Mouse (Mus musculus) ES-Bruce4 (cell line): ENCODE measurements around the gene Nanos3. TPM values are rescaled to one million over a fixed set of nuclear protein-coding genes. Genes with fewer than 3 reads are reported as not detected.

Experiments
- H3K27ac ChIP-seq: 2 replicates; pipeline ENCODE4 v1.5.1; 2012; ENCODE audit warnings: low read length, inconsistent platforms; ENCODE audit not compliant: insufficient read depth
- H3K27me3 ChIP-seq: 2 replicates; pipeline ENCODE4 v1.6.1; 2012; ENCODE audit warnings: mild to moderate bottlenecking, low read length, inconsistent platforms; ENCODE audit not compliant: control insufficient read depth, poor library complexity, insufficient read depth, severe bottlenecking
- H3K36me3 ChIP-seq: 2 replicates; pipeline ENCODE4 v1.6.1; 2012; ENCODE audit warnings: inconsistent platforms, mild to moderate bottlenecking, low read length, moderate library complexity; ENCODE audit not compliant: control insufficient read depth, poor library complexity, insufficient read depth, severe bottlenecking
- H3K4me1 ChIP-seq: one replicate; pipeline ENCODE4 v1.8.1; 2011; ENCODE audit warnings: low read length; ENCODE audit not compliant: control insufficient read depth, insufficient read depth
- H3K4me3 ChIP-seq: 2 replicates; pipeline ENCODE4 v1.5.1; 2011; ENCODE audit warnings: low read depth, mild to moderate bottlenecking, low read length
- H3K9ac ChIP-seq: 2 replicates; pipeline ENCODE4 v1.6.1; 2012; ENCODE audit warnings: low read depth, mild to moderate bottlenecking, inconsistent platforms; ENCODE audit not compliant: poor library complexity, severe bottlenecking
- H3K9me3 ChIP-seq: replicated peaks from 2 replicates; pipeline ENCODE4 v1.6.1; 2012; ENCODE audit warnings: mild to moderate bottlenecking, low read length, inconsistent platforms; ENCODE audit not compliant: control insufficient read depth, poor library complexity, insufficient read depth, severe bottlenecking
- CTCF ChIP-seq: IDR thresholded peaks from one replicate; pipeline ENCODE4 v1.8.1; 2011; ENCODE audit warnings: low read depth, low read length
- EP300 ChIP-seq: IDR thresholded peaks from 2 replicates; pipeline ENCODE4 v1.6.1; 2011; ENCODE audit warnings: low read depth, low read length; ENCODE audit not compliant: insufficient read depth
- POLR2A ChIP-seq: IDR thresholded peaks from one replicate; pipeline ENCODE4 v1.8.1; 2011; ENCODE audit warnings: low read length; ENCODE audit not compliant: insufficient read depth
- polyA plus RNA-seq: library from polyadenylated mRNA; stranded (reverse); fragments of >200 nt; gene quantifications from 2 replicates; pipeline ENCODE4 v1.2.4, GENCODE M21; 2011; ENCODE audit warnings: low read depth; ENCODE audit not compliant: missing spikeins, insufficient read depth, insufficient read length

Nanos3 gene
- polyA plus RNA-seq, 1 experiment, result 3.0 TPM

- Histone ChIP-seq H3K9me3 (no peaks in the 10 kb centered on the region), H3K4me1 (peaks cover 7% of the 10 kb centered on the region), H3K36me3 (peaks cover 13% of the 10 kb centered on the region), H3K9ac (no peak overlapping the region), H3K27me3 (no peaks in the 10 kb centered on the region), H3K4me3 (no peak overlapping the region), H3K27ac (no peak overlapping the region)
- peak; percentile 50 for TF ChIP-seq CTCF
- TF ChIP-seq EP300, result no peak
- no peak for TF ChIP-seq POLR2A
Observed at GRCm38 (mm10) chr8:84173861-84174260, 11.2 kb downstream of the Nanos3 start.

GRCm38 (mm10) chr8:84170096-84170495 lies 14.9 kb downstream of the Nanos3 start:
- Histone ChIP-seq H3K36me3 (peaks cover 13% of the 10 kb centered on the region), H3K4me1 (no peaks in the 10 kb centered on the region), H3K4me3 (no peak overlapping the region), H3K27ac (no peak overlapping the region), H3K9me3 (no peaks in the 10 kb centered on the region), H3K27me3 (no peaks in the 10 kb centered on the region), H3K9ac (no peak overlapping the region)
- TF ChIP-seq EP300, result no peak
- TF ChIP-seq POLR2A, result no peak
- TF ChIP-seq CTCF, result no peak

- Histone ChIP-seq H3K9me3 (no peaks in the 10 kb centered on the region), H3K4me1 (no peaks in the 10 kb centered on the region), H3K36me3 (peaks cover 9% of the 10 kb centered on the region), H3K27ac (no peak overlapping the region), H3K4me3 (no peak overlapping the region), H3K9ac (no peak overlapping the region), H3K27me3 (no peaks in the 10 kb centered on the region)
- TF ChIP-seq CTCF (no peak), EP300 (no peak), POLR2A (no peak)
Observed at GRCm38 (mm10) chr8:84167696-84168095, 17.3 kb downstream of the Nanos3 start.

DNA sequence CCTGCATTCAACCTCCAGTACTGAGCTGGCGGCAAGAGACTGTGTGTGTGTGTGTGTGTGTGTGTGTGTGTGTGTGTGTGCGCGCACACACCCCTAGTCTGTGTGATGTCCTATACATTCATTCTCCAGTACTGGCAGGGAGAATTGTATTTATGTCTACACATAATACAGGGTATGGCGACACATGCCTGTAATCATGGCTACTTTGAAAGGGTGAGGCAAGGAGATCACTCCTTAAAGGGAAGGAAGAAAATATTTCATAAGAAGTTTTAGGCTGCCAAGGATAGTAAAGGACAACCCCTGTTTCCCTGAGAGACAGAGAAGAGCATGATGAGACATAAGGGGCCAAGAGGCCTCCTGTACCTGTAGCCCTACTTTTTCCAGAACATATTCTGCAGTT lies 27.4 kb downstream of the Nanos3 start:
- Histone ChIP-seq H3K4me3 (no peak overlapping the region), H3K27ac (no peak overlapping the region), H3K27me3 (no peaks in the 10 kb centered on the region), H3K9ac (no peak overlapping the region), H3K4me1 (no peaks in the 10 kb centered on the region), H3K9me3 (no peaks in the 10 kb centered on the region), H3K36me3 (no peaks in the 10 kb centered on the region)
- no peak for TF ChIP-seq CTCF
- TF ChIP-seq EP300, result no peak
- TF ChIP-seq POLR2A, result no peak

DNA sequence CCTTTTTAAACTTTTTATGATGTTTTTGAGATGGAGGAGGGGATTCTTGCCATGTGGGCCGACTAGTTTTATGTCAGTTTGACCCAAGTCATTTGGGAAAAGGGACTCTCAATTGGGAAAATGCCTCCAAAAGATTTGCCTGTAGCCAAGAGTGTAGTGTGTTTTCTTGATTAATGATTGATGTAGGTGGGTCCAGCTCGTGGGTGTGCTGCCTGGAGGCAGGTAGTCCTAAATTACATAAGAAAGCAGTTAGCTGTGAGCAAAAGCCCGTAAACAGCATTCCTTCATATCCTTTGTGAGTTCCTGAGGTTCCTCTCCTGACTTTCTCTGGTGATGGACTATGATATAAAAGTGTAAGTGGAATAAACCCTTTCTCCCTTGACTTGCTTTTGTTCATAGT lies 35.8 kb downstream of the Nanos3 start:
- H3K4me3 ChIP-seq, result peak overlapping the region; percentile 22; the same call in 1 of the 2 replicates
- H3K27ac ChIP-seq, result peak overlapping the region; percentile 80
- TF ChIP-seq CTCF (no peak), EP300 (peak; percentile 66; the same call in 1 of the 2 replicates)

DNA sequence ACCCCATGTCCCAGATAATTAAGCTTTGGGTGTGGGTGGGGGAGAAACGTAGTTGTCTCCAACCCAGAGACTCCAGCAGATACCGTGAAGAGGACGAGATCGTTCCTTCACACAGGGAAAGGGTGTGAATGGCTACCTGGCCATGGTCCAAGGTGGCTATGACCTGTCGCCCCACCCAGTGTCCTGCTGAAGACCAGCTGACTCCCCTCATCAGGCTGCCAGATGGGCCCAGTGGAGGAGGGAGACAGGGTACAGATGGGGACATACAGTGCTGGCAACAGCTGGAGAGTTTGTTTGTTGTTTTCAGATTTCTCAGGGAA lies 36.5 kb downstream of the Nanos3 start:
- no peak overlapping the region for H3K27ac ChIP-seq
- no peaks in the 10 kb centered on the region for H3K9me3 ChIP-seq
- H3K36me3 ChIP-seq, result peaks cover 4% of the 10 kb centered on the region
- peak overlapping the region; percentile 30 for H3K9ac ChIP-seq
- H3K27me3 ChIP-seq, result no peaks in the 10 kb centered on the region
- peaks cover 7% of the 10 kb centered on the region for H3K4me1 ChIP-seq
- TF ChIP-seq CTCF (no peak), EP300 (peak; percentile 79; the same call in 1 of the 2 replicates)
- H3K4me3 ChIP-seq, result peak overlapping the region; percentile 61

More for the DNA sequence above, 35.8 kb downstream of the Nanos3 start:
- peaks cover 7% of the 10 kb centered on the region for H3K4me1 ChIP-seq
- H3K9ac ChIP-seq, result 0 out of 2 replicates have a peak overlapping the region, but pooled peaks have one; percentile 0
- H3K36me3 ChIP-seq, result no peaks in the 10 kb centered on the region
- H3K9me3 ChIP-seq, result no peaks in the 10 kb centered on the region
- H3K27me3 ChIP-seq, result no peaks in the 10 kb centered on the region
